Mouse (Mus musculus): Measurements from ENCODE around the gene Pdzd2.

- TF ChIP-seq CTCF (IDR thresholded peaks at IDR 0.05; ENCODE audit: borderline replicate concordance, insufficient read depth, low read length): no peak
- TF ChIP-seq POLR2A (IDR thresholded peaks at IDR 0.05; ENCODE audit: low read depth, low read length): no peak
Observed at GRCm38 (mm10) chr15:12517314-12517813, 222.4 kb downstream of the Pdzd2 start.

All from embryonic fibroblast, embryonic 13.5 days (primary cell).